Mouse (Mus musculus) inflammation-experienced regulatory T-cells, adult 16 weeks (primary cell): ENCODE data around the gene Nab2. TPM values are rescaled to one million over a fixed set of nuclear protein-coding genes. Genes with fewer than 3 reads are reported as not detected.

ENCODE experiments used
- polyA plus RNA-seq: library from polyadenylated mRNA; unstranded; fragments of 100-300 nt; shearing (Covaris generic); gene quantifications from one replicate; pipeline ENCODE4 v1.2.1, GENCODE M21; 2017

The Nab2 gene
- polyA plus RNA-seq, result 76.3 TPM

DNA sequence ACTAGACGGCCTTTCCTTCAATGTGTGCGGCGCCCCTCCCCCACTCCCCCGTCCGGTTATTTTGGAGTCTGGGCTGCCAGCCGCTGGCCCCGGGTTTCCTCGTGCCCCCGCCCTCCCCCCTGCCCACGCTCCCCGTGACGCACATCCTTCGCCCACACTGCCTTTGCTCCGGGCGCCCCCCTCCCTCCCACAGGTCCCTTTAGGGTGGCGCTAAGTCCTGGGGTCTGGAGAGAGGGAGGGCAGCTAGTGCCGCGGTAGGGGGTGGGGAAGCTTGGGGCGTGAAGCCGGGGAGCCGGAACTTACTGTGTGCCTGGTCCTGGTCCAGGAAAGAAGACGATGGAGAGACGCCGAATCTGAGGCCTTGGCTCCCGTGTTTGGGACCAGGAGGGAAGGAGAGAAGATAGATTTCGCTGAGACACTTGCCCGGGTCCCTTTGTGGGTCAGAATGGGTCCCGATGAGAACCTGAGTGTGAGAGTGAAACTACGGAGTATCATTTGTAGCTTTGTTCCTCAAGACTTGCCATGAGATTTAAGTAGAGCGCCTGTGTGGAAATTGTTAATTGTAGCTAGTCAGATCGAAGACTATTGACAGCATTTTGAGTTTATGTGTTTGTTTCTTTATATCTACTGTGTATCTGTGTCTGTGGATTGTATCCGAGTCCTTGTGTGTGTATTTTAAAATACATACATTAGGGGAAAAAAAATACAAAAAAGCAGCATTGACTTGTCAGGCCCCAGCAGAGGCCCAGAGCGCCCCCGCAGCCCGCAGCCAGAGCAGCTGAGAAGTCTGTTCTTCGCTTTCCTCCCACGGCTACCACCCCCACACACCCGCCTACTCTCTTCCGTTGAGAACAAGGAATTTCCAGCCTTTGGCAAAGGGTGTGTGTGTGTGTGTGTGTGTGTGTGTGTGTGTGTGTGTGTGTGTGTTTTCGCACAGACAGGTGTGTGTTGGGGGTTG is at the start of gene Nab2:
Nab2 (minus strand) TSS at position 476 of the 958 bp plus-strand sequence.

DNA sequence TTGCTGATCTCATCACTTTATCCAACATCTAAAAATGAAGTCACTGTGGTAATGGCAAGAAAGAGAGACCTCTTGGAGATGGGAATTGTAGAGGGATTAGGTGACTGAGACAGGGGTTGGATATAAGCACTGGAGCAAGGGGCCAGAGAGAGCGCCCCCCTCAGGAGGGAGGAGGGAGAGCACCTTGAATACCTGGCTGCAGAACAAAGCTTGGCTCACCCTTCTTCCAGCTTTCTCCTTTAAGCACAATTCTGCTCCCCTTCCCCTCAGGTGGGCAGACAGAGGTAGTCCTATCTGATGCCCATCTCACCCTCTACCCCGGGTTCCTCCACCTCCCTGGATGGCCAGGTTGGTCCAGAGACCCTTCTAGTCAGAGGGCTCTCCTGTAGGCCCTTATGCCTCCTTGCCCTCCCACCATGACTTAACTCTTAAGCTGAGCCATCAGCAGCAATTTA is 36.4 kb upstream of the Nab2 start, which contains the start of gene Myo1a:
Myo1a (plus strand) TSS at position 405 of the 455 bp plus-strand sequence.

DNA sequence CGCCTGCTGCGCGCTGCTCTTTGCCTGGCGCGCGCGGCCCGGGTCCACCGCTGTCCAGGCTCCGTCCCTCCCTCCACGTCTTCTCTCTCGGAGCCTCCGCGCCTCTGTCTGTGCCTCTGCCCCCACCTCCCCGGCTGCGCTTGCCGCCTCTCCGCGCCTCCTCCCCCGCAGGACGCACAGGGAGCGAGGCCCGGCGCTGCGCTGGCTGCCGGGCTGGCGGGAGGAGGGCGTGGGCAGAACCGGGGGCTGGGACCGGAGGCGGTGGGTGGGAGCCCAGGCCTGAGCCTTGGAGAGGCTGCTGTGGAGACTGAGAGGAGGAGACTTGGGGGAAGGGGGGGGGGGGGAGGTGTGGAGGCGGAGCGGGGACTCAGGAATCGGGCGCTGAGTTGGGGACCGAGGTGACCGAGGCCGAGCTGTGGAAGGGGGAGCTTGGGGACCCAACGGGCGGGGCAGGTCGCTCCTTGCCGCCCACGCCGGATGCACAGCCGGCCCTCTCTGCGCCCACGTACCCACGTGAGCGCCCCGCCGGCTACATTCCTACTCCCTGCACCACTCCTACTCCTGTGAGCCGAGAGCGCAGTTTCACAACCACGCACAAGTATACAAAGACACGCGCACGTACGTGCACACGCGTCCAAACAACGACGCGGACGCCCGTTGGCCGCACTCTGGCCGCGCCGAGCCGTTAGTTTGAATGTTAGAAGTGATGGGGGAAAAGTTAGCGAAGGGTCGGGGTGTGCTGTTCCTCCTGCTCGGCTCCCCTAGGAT is 1.7 kb downstream of the Nab2 start, which contains the start of gene Nemp1:
Nemp1 (plus strand) TSS at position 401 of the 768 bp plus-strand sequence.

DNA sequence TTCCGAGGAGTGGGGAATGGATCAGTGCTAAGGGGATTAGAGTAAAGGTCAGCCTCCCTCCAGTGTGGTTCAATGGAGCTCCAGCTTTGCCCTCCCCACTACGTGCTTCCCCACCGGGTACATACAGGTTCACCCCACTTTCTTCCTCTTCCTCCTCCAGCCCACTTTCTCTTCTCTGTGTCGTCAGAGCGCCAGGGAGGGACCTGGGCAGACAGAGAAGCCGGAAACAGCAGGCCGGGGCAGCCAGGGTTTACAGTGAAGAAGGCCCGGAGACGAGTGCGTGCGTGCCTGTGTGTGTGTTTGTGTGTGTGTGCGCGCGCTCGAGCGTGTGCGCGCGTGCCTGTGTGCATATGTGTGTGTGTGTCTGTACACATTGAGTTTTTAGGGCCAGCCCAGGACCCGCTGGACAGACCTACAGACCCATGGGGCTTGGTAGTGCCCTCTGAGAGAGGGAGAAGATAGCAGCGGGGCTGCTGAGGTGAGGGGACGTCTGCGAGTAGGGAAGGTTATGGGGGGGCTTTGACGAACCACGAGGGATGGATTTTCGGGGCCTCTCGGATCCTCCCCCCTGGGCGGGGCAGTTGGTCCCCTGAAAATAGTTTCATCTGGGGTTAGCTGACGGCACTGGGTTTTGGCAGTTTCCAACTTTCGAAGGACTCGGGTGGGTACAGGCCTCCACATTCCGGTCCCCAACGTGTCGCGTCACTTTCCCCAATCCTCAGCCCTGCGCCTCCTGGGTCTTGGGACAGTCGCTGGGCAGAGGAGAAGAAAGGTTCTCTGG is 25.4 kb downstream of the Nab2 start, which contains the start of gene Stat6:
Stat6 (plus strand) TSS at position 215 of the 781 bp plus-strand sequence.

DNA sequence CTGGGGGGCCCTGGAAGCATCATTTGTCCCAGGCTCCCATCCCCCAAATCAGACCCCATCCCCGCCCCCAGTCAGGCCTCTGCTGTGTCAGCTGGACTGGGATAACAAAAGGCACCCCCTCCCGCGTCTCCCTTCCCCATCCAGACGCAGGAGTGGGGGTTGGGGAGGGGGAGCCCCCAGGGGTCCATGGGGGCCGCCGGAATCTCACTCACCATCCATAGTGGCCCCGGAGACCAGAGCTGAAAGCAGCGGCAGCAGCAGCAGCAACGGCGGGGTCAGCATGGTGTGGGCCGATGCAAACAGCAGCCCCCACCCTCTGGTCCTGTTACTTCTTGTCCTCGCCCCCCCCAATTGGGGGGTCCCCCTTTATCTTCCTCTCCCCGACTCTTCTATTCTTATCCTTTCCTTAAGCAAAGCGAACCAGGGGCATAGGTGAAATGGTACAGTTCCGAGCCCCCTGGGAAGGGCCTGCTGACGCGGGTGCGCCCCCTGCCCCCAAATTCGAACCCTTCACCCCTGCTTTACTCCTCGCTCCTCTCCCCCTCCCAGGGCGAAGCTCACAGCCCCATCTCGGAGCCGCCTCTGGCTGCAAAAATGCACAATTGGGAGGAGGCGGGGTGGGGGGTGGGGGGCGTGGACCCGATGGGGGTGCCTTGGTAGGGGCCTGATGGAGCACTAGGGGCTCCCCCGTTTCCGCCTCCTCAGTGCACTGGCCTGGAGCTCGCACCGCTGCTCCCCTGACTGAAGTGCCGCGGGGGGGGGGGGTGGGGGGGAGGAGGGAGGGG is 47.8 kb downstream of the Nab2 start, which contains the start of gene Lrp1:
Lrp1 (minus strand) TSS at position 743 of the 785 bp plus-strand sequence.

Other genes with a start within 250 kb of the Nab2 start
- gene Stac3, start 166.9 kb downstream of the Nab2 start, polyA plus RNA-seq, result 0.87 TPM
- gene Ndufa4l2, start 153.6 kb downstream of the Nab2 start, polyA plus RNA-seq, result not detected
- 106 TPM for gene Shmt2, start 146.1 kb downstream of the Nab2 start, polyA plus RNA-seq
- not detected for gene Nxph4, start 134.0 kb downstream of the Nab2 start, polyA plus RNA-seq
- 1.8 TPM for gene Lrp1, start 47.4 kb downstream of the Nab2 start, polyA plus RNA-seq
- 321 TPM for gene Stat6, start 25.6 kb downstream of the Nab2 start, polyA plus RNA-seq
- 14.2 TPM for gene Nemp1, start 1.7 kb downstream of the Nab2 start, polyA plus RNA-seq
- 0.11 TPM for gene Myo1a, start 36.6 kb upstream of the Nab2 start, polyA plus RNA-seq
- not detected for gene Tac2, start 55.9 kb upstream of the Nab2 start, polyA plus RNA-seq
- gene Zbtb39, start 71.0 kb upstream of the Nab2 start, polyA plus RNA-seq, result 0.44 TPM
- gene Gpr182, start 83.2 kb upstream of the Nab2 start, polyA plus RNA-seq, result 0.07 TPM
- gene Rdh1, start 91.2 kb upstream of the Nab2 start, polyA plus RNA-seq, result not detected
- 0.68 TPM for gene Rdh16f1, start 91.2 kb upstream of the Nab2 start, polyA plus RNA-seq
- not detected for gene Rdh9, start 107.8 kb upstream of the Nab2 start, polyA plus RNA-seq
- gene Rdh16, start 132.6 kb upstream of the Nab2 start, polyA plus RNA-seq, result 0.11 TPM
- gene Rdh19, start 181.4 kb upstream of the Nab2 start, polyA plus RNA-seq, result not detected
- not detected for gene Rdh16f2, start 197.9 kb upstream of the Nab2 start, polyA plus RNA-seq
- gene Rdh7, start 220.2 kb upstream of the Nab2 start, polyA plus RNA-seq, result not detected
- gene Sdr9c7, start 229.9 kb upstream of the Nab2 start, polyA plus RNA-seq, result not detected